Mouse (Mus musculus) cerebellum, adult 2 months (tissue): ENCODE results near the gene Tpcn1.

Source experiments
- CTCF ChIP-seq: fragments of 200-500 bp; IDR thresholded peaks from 2 replicates; pipeline ENCODE4 v1.5.1; 2011; ENCODE audit warnings: low read depth, mild to moderate bottlenecking, control low read depth, low read length, moderate library complexity, borderline replicate concordance; ENCODE audit not compliant: insufficient read depth
- POLR2A ChIP-seq: fragments of 200-500 bp; IDR thresholded peaks from 2 replicates; pipeline ENCODE4 v1.6.1; 2011; ENCODE audit warnings: low read length, control low read depth, borderline replicate concordance; ENCODE audit not compliant: insufficient read depth

- no peak for TF ChIP-seq POLR2A
- TF ChIP-seq CTCF, result peak; percentile 98
Measured at GRCm38 (mm10) chr5:120620375-120621077, 32.1 kb upstream of the Tpcn1 start.
